Mouse (Mus musculus) CD4-positive, CD25-positive, alpha-beta regulatory T cell (primary cell): Measurements from ENCODE around the gene Tmem102. TPM values are rescaled to one million over a fixed set of nuclear protein-coding genes. Genes with fewer than 3 reads are reported as not detected.

ENCODE experiments used
- polyA plus RNA-seq: library from polyadenylated mRNA; unstranded; fragments of 100-300 nt; shearing (Covaris generic); gene quantifications from one replicate; pipeline ENCODE4 v1.2.1, GENCODE M21; 2017

The Tmem102 gene
- not detected for polyA plus RNA-seq

DNA sequence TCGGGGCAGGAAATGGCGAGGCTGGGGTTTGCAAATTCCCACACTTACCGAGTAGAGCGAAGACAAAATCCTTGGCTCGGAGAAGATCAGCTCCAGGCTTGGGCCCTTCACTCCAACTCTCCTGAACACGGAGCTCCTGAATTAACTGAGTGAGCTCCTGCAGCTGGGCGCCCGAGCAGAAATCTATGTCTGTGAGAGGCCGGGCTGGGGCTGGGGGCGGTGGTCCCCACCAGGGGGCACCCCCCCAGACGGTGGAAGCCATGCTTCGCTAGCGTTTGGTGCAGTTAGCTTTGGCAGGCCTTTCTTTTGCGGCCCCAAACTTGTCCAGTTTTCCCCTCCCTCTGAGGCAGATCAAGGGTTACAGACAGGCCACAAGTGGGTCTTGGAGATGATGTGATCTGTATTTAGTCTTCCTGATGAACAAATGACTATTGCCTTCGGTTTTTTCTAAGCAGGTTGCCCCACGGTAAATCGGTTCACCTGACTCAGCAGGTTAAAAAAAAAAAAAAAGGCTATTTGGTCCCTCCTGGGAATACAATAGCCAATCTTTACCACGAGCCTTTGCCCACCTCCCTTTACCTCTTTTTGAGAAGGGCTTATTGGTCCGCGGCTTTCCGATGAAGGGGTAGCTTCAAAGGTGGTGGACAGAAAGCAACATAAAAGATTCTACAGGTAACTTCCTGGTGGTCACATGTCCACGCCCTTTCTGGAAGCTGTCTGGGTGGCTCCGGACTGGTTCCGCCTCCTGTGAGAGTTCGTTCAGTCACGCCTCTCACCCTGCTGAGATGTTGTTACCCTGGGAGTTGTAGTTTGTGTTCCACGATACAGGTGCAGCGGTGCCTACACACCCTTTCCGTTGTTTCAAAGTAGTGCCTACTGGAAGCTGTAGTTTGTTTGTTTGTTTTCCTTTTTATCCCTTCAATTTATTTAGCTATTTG lies at the start of gene Tmem102:
Gene Tmem102, minus strand, starts transcription at position 653 of the 938 bp plus-strand sequence.

DNA sequence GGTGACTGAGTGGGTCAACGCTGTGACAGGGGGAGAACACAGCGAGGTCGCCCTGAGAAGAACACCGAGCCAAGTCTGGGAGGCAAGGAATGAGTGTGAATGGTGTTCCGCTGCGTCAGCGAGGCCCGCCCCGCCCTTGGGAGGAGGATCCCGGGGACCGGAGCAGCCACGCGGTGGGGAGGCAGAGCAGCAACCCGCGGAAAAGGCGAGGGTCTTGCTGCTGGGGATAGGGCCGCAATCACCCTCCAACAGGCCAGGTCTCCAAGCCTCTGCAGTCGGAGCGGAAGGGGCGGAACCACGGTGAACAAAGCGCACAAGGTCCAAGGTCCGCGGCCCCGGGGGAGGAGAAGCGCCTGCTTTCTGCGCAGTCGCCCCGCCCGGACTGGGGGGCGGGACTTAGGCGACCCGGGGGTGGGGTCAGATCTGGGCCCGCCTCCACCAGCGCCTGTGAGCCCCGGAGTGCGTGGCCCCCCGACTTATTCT lies 40.8 kb upstream of the Tmem102 start, which contains the start of gene Plscr3:
Gene Plscr3, plus strand, starts transcription at position 179 of the 483 bp plus-strand sequence.

DNA sequence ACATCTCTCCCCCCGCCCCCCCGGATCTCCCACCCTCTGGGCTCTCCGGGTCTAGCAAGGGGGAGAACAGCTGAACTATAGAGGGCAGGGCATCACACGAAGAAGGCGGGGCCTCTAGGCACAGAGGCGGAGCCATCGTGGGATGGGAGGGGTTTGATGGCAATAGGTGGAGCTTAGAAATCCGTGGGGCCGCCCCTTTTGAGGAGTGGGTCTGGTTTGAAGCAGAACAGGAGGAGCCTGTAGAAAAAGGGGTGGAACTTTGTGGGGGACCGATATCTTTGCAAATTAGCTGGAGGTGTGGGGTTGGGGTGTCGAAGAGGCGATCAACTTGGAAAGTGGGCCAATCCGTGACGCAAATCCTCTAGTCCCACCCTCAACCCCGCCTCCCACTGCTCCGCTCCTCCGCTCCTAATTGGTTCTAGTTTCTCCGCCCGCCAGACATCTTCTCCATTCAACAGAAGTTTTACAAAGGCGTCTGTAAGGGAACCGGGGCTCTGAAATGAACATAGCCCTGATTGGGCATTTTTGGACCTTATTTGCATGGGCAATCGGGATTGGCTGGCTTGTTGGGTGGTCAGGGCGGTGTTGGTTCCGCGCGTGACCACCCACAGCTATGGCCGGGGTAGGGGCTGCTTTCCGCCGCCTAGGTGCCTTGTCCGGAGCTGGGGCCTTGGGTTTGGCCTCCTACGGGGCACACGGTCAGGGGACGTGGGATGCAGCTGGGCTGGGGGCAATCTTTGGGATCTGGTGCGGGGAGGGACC lies 32.7 kb upstream of the Tmem102 start, which contains the start of gene Tmem256:
Gene Tmem256, plus strand, starts transcription at position 563 of the 762 bp plus-strand sequence.

DNA sequence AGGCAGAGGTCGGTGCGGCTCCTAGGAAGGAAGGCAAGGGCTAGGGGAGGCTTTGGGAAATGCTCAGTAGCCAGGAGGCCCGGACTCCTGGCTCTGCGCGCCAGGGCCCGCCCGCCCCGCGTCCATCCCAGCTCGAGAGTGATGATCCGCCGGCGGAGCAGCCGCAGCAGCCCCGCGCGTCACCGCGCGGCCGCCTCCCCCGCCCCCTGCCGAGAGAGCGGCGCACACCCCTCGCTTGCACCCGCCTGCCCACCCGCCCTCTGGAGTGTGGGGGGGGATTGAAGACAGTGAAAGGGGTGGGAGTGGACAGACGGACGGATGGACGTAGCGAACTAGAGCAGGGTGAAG lies 32.2 kb upstream of the Tmem102 start, which contains the start of gene Nlgn2:
Gene Nlgn2, minus strand, starts transcription at position 181 of the 348 bp plus-strand sequence.

DNA sequence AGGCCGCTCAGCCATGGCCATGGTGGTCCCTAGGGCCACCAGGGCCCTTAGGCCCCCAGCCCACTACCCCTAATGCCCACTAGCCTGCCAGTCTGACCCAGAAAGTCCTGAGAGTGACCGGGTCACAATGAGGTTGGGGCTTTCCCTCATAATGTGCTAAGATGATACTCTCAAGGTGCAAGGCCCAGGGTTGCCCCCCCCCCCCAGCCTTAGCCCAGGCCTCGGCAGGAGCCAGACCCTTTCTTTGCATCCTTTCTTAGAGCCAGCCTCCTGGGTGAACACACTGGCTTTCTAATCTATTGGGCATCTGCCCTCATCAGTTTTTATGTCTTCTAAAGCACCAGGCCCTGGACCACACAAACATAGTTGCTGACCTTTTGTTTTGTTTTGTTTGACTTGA lies 16.7 kb upstream of the Tmem102 start, which contains the start of gene Spem1:
Gene Spem1, minus strand, starts transcription at position 101 of the 400 bp plus-strand sequence.

DNA sequence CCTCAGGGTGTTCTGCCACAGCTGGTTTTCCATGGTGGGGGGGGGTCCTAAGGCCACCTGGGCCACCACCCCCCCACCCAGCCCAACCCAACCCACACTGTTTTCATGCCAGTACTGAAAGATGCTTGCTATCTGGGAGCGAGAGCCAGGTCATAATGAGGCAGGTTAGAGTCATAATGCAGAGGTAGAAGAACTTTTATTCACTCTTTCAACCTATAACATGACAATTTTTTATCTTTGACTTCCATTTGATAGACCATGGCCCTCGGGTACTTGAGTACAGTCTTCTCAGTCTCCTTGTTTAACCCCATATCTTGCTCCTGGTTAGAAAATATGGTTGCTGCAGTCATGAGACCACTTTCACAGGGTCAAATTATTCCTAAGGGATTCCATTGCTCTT lies 12.9 kb upstream of the Tmem102 start, which contains the start of gene Spem2:
Gene Spem2, minus strand, starts transcription at position 101 of the 400 bp plus-strand sequence.

DNA sequence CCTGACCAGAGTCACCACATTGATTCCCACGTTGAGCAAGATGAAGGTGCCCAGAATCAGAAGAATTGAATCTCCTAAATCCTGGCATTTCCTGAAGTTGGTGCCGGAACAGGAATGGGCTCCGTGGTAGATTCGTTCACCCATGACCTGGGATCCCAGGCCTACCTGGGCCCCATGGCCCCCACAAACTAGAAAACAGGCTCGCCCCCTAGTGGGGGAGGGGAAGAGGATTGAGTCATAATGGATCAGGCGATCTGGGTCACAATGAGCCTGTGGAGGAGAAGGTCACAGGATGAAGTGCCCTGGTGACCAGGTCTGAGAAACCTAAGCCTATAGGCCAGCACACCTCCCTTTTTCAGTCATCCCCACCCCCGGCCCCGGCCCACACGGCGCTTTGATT lies 9.7 kb upstream of the Tmem102 start, which contains the start of gene Gm39566:
Gene Gm39566, minus strand, starts transcription at position 144 of the 400 bp plus-strand sequence.

DNA sequence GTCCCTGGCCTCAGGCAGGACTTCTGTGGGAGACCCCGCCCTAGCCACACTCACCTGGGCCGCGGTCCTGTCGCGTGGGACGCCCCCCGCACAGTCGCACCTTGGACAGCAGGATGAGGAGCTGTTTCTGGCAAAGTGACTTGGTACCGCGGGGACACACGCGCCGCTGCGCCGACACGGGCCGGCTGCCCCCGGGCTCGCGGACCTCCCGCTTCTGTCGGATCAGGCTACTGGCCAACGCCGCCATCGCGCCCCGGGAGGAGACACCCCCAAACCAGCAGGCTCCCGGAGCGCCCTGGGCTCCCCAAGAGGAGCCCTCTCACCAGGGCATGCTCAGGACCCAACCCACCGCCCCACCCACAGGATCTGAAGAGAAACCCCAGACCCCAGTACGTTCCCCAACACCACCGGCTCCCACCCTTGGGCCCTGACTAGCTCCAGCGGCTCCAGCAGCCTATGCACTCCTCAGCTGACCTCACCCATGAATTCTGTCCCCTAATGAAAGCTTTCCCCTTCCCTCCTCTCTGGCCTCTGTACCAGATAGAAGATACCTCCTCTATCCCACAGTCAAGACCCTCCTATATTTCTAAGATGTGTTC lies 3.9 kb downstream of the Tmem102 start, which contains the start of gene Fgf11:
Gene Fgf11, minus strand, starts transcription at position 479 of the 599 bp plus-strand sequence.

DNA sequence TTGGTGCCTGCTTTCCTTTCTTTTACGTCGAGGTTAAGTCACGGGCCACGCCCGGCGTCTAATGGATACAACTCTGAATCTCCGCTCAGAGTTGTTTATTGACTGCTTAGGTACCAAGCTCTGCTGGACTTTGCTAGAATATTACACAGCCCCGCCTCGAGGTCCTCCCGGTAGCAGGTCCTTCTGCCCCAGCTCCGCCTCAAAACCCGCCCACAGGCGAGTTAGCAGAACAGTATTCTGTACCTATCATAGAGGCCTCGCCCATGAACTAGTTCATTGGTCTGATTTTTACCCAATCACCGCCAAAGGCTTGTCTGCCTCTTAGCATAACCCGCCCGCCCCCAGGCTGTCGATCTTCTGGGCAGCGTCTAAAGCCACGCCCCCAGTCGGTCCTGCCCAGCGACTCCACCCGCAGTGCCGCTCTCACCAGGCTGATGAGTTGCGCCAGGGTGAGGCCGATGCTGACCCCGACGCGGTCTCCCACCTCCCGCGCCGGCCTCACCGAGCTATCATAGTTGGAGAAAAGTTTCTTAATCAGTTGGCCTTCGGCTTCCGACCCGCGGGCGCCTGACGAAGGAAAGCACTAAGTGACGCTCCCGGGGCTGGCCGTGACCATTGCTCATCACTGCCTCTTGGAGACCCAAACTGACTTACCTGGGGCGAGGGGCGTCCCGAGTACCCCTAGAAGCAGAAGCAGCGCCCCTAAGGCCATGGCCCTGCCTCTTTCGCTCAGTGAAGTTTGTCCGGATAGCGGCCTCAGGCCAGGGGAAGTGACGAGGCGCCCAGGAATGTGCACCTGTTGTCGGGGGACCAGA lies 10.0 kb downstream of the Tmem102 start, which contains the start of gene Chrnb1:
Gene Chrnb1, minus strand, starts transcription at position 776 of the 815 bp plus-strand sequence.

DNA sequence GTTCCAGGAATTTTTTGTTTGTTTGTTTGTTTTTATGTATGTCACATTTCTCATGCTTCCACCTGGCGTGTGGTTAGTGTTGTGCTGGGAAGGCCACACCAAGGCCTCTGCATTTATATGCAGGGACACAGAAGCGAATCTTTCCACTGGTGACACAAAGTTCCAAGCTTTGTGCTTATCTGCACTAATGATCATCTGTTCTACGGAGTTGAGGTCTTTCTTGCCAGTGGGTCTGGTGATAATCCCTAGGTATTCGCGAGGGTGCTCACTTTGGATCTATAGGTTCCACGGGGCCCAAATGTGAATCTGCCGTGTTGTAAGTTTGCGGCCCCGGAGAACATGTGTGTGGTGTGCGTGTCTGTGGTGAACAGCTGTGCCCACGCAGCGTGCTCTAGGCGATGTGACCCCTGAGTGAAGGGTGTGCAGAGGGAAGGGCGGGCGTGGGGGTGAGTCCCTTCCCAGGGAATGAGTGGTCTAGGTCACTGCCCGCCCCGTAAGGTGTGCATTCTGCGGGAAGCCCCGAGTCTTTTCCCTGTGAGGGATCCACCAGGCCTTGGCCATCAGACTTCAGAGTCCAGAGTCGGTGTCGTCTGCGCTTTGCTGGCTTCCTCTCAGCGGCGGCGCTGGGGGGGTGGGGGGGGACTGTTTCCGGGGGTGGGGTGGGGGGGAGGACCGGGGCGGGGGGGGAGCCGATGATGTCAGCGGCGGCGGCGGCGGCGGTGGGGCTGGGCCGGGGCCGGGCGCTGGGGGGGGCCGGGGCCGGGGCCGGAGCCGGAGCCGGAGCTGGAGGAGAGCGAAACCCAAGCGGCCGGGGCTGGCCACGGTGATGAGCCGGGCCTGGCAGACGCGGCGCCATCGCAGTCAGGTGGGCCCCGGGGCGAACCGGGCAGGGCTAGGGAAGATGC lies 40.0 kb downstream of the Tmem102 start, which contains the start of gene Zbtb4:
Gene Zbtb4, plus strand, starts transcription at position 692 of the 905 bp plus-strand sequence.

DNA sequence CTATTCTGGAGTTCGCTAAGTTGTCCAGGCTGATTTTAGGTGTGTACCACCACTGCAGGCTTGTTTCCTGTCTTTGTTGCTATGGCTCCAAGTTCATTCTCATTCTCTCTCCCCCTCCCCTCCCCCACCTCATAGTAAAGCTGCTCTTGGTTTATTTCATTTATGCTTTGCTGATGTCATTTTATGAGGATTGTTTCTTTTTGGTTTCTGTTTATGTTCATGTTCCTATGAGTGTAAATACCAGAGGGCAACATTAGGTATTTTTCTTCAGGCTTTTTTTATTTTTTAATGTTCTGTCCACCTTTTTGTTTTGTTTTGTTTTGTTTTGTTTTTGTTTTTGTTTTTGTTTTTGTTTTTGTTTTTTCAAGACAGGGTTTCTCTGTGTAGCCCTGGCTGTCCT lies 43.6 kb downstream of the Tmem102 start, which contains the start of gene Slc35g3:
Gene Slc35g3, minus strand, starts transcription at position 101 of the 400 bp plus-strand sequence.

DNA sequence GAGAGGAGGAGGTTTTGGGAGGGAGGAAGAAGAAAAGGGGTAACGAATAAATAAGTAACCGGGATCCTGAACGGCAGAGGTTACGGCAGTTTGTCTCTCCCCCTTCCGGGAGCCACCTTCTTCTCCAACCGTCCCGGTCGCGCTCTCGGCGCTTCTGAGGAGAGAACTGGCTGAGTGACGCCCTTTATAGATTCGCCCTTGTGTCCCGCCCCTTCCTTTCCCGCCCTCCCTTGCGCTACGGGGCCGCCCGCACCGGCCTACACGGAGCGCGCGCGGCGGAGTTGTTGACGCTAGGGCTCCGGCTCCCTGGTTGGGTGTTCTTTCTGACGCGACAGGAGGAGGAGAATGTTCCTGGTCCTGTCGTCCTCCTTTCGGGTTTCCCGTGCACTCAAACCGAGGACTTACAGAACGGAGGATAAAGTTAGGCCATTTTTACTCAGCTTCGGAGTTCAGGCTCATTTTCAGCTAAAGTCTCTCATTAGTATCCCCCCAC lies 46.9 kb downstream of the Tmem102 start, which contains the start of gene Polr2a:
Gene Polr2a, minus strand, starts transcription at position 160 of the 493 bp plus-strand sequence.

Other genes starting within 250 kb of the Tmem102 start
- gene Efnb3, start 245.4 kb downstream of the Tmem102 start, polyA plus RNA-seq = 0.47 TPM
- 25.6 TPM for gene Wrap53, start 225.4 kb downstream of the Tmem102 start, polyA plus RNA-seq
- 239 TPM for gene Trp53, start 225.3 kb downstream of the Tmem102 start, polyA plus RNA-seq
- gene Atp1b2, start 199.7 kb downstream of the Tmem102 start, polyA plus RNA-seq = not detected
- not detected for gene Shbg, start 187.7 kb downstream of the Tmem102 start, polyA plus RNA-seq
- gene Sat2, start 183.6 kb downstream of the Tmem102 start, polyA plus RNA-seq = not detected
- gene Fxr2, start 172.6 kb downstream of the Tmem102 start, polyA plus RNA-seq = 63.2 TPM
- gene Sox15, start 150.3 kb downstream of the Tmem102 start, polyA plus RNA-seq = not detected
- gene Mpdu1, start 143.0 kb downstream of the Tmem102 start, polyA plus RNA-seq = 66.0 TPM
- gene Cd68, start 139.5 kb downstream of the Tmem102 start, polyA plus RNA-seq = 4.3 TPM
- 654 TPM for gene Eif4a1, start 133.2 kb downstream of the Tmem102 start, polyA plus RNA-seq
- gene Senp3, start 123.5 kb downstream of the Tmem102 start, polyA plus RNA-seq = 43.8 TPM
- not detected for gene Tnfsf13, start 119.8 kb downstream of the Tmem102 start, polyA plus RNA-seq
- gene Tnfsf12, start 109.8 kb downstream of the Tmem102 start, polyA plus RNA-seq = not detected
- gene Tnfsfm13, start 109.5 kb downstream of the Tmem102 start, polyA plus RNA-seq = not detected
- 50.4 TPM for gene Polr2a, start 47.0 kb downstream of the Tmem102 start, polyA plus RNA-seq
- gene Slc35g3, start 43.7 kb downstream of the Tmem102 start, polyA plus RNA-seq = 0.12 TPM
- gene Zbtb4, start 39.7 kb downstream of the Tmem102 start, polyA plus RNA-seq = 5.5 TPM
- gene Chrnb1, start 9.7 kb downstream of the Tmem102 start, polyA plus RNA-seq = 3.7 TPM
- gene Fgf11, start 3.8 kb downstream of the Tmem102 start, polyA plus RNA-seq = not detected
- gene Gm39566, start 9.7 kb upstream of the Tmem102 start, polyA plus RNA-seq = not detected
- gene Spem2, start 12.8 kb upstream of the Tmem102 start, polyA plus RNA-seq = not detected
- gene Spem1, start 16.6 kb upstream of the Tmem102 start, polyA plus RNA-seq = not detected
- gene Nlgn2, start 32.2 kb upstream of the Tmem102 start, polyA plus RNA-seq = 0.85 TPM
- gene Tmem256, start 32.9 kb upstream of the Tmem102 start, polyA plus RNA-seq = 77.8 TPM
- 32.7 TPM for gene Plscr3, start 40.8 kb upstream of the Tmem102 start, polyA plus RNA-seq
- not detected for gene Tnk1, start 53.1 kb upstream of the Tmem102 start, polyA plus RNA-seq
- not detected for gene Tmem95, start 72.4 kb upstream of the Tmem102 start, polyA plus RNA-seq
- gene Kctd11, start 75.8 kb upstream of the Tmem102 start, polyA plus RNA-seq = 1.3 TPM
- 552 TPM for gene Acap1, start 89.9 kb upstream of the Tmem102 start, polyA plus RNA-seq
- 4.4 TPM for gene 2810408A11Rik, start 95.4 kb upstream of the Tmem102 start, polyA plus RNA-seq
- gene Neurl4, start 95.4 kb upstream of the Tmem102 start, polyA plus RNA-seq = 7.7 TPM
- gene Gps2, start 108.3 kb upstream of the Tmem102 start, polyA plus RNA-seq = 203 TPM
- gene Eif5a, start 116.3 kb upstream of the Tmem102 start, polyA plus RNA-seq = 1,414 TPM
- not detected for gene Ybx2, start 130.2 kb upstream of the Tmem102 start, polyA plus RNA-seq
- not detected for gene Slc2a4, start 142.6 kb upstream of the Tmem102 start, polyA plus RNA-seq
- gene Cldn7, start 159.2 kb upstream of the Tmem102 start, polyA plus RNA-seq = not detected
- 60.1 TPM for gene Ctdnep1, start 175.5 kb upstream of the Tmem102 start, polyA plus RNA-seq
- gene Elp5, start 176.9 kb upstream of the Tmem102 start, polyA plus RNA-seq = 67.1 TPM
- 380 TPM for gene Gabarap, start 185.5 kb upstream of the Tmem102 start, polyA plus RNA-seq
- gene Phf23, start 190.2 kb upstream of the Tmem102 start, polyA plus RNA-seq = 88.2 TPM
- 32.1 TPM for gene Dvl2, start 195.0 kb upstream of the Tmem102 start, polyA plus RNA-seq
- 110 TPM for gene Acadvl, start 209.8 kb upstream of the Tmem102 start, polyA plus RNA-seq
- gene Dlg4, start 211.3 kb upstream of the Tmem102 start, polyA plus RNA-seq = 6.1 TPM
- not detected for gene Asgr1, start 248.5 kb upstream of the Tmem102 start, polyA plus RNA-seq